8 mouse cellular contexts compared by ENCODE assay signal in the genomic region with DNA sequence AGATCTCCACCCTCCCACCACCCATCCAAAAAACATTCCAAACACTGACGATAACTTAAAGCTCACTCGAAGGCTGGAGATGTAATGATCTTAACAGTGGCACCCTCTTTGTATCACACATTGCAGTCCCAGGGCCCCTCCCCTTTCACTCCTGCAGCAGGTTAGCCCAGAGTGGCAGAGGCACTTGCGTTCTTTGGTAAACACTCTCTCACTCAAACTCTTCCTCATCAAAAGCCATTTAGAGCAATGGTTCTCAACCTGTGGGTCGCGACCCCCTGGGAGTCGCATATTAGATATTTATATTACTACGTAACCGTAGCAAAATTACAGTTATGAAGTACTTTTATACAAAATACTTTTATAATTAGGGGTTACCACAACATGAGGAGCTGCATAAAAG. TPM values are rescaled to one million over a fixed set of nuclear protein-coding genes. Genes with fewer than 3 reads are reported as not detected.
DNase-seq lines count a peak whose midpoint lies in the region; ATAC-seq and TF ChIP-seq lines count a peak whose summit lies in the region.

No protein-coding gene starts in this region.

- intact Hi-C loops in left cerebral cortex, postnatal 4 days (cut with DNase I), result no loop called here

- H3K4me2 ChIP-seq in embryonic facial prominence, embryonic 13.5 days, result peak overlapping the region; percentile 86
- peak overlapping the region; percentile 66 for H3K4me2 ChIP-seq in kidney, postnatal 0 days (ENCODE audit: low read length)
- peak overlapping the region; percentile 77 for H3K4me2 ChIP-seq in midbrain, embryonic 12.5 days (replicated peaks)

- H3K27ac ChIP-seq in cerebellum, adult 2 months (ENCODE audit: insufficient read depth, low read length), result no peak overlapping the region
- no peak overlapping the region for H3K27ac ChIP-seq in embryonic facial prominence, embryonic 13.5 days
- H3K27ac ChIP-seq in kidney, postnatal 0 days, result no peak overlapping the region
- no peak overlapping the region for H3K27ac ChIP-seq in midbrain, embryonic 12.5 days (replicated peaks)

- TF ChIP-seq POLR2A in cerebellum, adult 2 months (IDR thresholded peaks at IDR 0.05; ENCODE audit: borderline replicate concordance, insufficient read depth, low read length), result no peak

- peak overlapping the region; percentile 97 for H3K4me3 ChIP-seq in cerebellum, adult 2 months (replicated peaks; ENCODE audit: insufficient read depth, low read depth, low read length)
- peak overlapping the region; percentile 90 for H3K4me3 ChIP-seq in embryonic facial prominence, embryonic 13.5 days
- H3K4me3 ChIP-seq in kidney, postnatal 0 days (replicated peaks; ENCODE audit: low read depth, low read length), result peak overlapping the region; percentile 79
- H3K4me3 ChIP-seq in midbrain, embryonic 12.5 days, result peak overlapping the region; percentile 87

- ATAC-seq in embryonic facial prominence, embryonic 13.5 days (ENCODE audit: insufficient number of reproducible peaks, insufficient read depth, low FRiP score, low TSS enrichment, low read depth), result no peak
- no peak for ATAC-seq in kidney, postnatal 0 days (replicated peaks; ENCODE audit: low FRiP score, low read depth)
- no peak for ATAC-seq in midbrain, embryonic 12.5 days (ENCODE audit: low FRiP score, low read depth)

- no peak for DNase-seq in cerebellum, adult 2 months
- no peak for DNase-seq in cerebellum, adult 11 months
- DNase-seq in B cell, adult 2 months, result peak; percentile 25 to 29
- DNase-seq in kidney, postnatal 0 days (ENCODE audit: low spot score), result no peak
- DNase-seq in left cerebral cortex, postnatal 4 days, result no peak
- DNase-seq in right cerebral cortex, postnatal 10 days (ENCODE audit: low spot score in 2 of 2), result no peak

- peak overlapping the region; percentile 83 for H3K9ac ChIP-seq in embryonic facial prominence, embryonic 13.5 days
- peak overlapping the region; percentile 69 for H3K9ac ChIP-seq in kidney, postnatal 0 days (ENCODE audit: low read depth, low read length)
- H3K9ac ChIP-seq in midbrain, embryonic 12.5 days (replicated peaks), result peak overlapping the region; percentile 75

- 52% methylated on average over 8 of the region's 8 CpGs for WGBS in cerebellum, adult 2 months
- WGBS in embryonic facial prominence, embryonic 13.5 days, result 47% methylated on average over 8 of the region's 8 CpGs
- 43% methylated on average over 8 of the region's 8 CpGs for WGBS in kidney, postnatal 0 days
- 50% methylated on average over 8 of the region's 8 CpGs for WGBS in midbrain, embryonic 12.5 days

- no peaks in the 10 kb centered on the region for H3K36me3 ChIP-seq in embryonic facial prominence, embryonic 13.5 days
- H3K36me3 ChIP-seq in kidney, postnatal 0 days (ENCODE audit: insufficient read depth, low read length), result no peaks in the 10 kb centered on the region
- H3K36me3 ChIP-seq in midbrain, embryonic 12.5 days, result no peaks in the 10 kb centered on the region

- no peak for TF ChIP-seq CTCF in cerebellum, adult 2 months (IDR thresholded peaks at IDR 0.05; ENCODE audit: borderline replicate concordance, insufficient read depth, low read depth, low read length)
- no peak for TF ChIP-seq CTCF in kidney, postnatal 0 days (IDR thresholded peaks at IDR 0.05; ENCODE audit: low read depth)

- H3K27me3 ChIP-seq in cerebellum, adult 2 months (ENCODE audit: control insufficient read depth, insufficient read depth, low read length), result no peaks in the 10 kb centered on the region
- H3K27me3 ChIP-seq in embryonic facial prominence, embryonic 13.5 days, result no peaks in the 10 kb centered on the region
- no peaks in the 10 kb centered on the region for H3K27me3 ChIP-seq in kidney, postnatal 0 days (ENCODE audit: insufficient read depth, low read length)
- no peaks in the 10 kb centered on the region for H3K27me3 ChIP-seq in midbrain, embryonic 12.5 days

- peaks cover 5% of the 10 kb centered on the region; the same call in 1 of the 2 replicates for H3K4me1 ChIP-seq in cerebellum, adult 2 months (ENCODE audit: control insufficient read depth, insufficient read depth, low read length)
- peaks cover 11% of the 10 kb centered on the region for H3K4me1 ChIP-seq in embryonic facial prominence, embryonic 13.5 days
- H3K4me1 ChIP-seq in kidney, postnatal 0 days (replicated peaks; ENCODE audit: insufficient read depth, low read length), result 0 out of 2 replicates have a peak, but pooled peaks cover 7% of the 10 kb centered on the region
- H3K4me1 ChIP-seq in midbrain, embryonic 12.5 days, result peaks cover 12% of the 10 kb centered on the region

- no peaks in the 10 kb centered on the region for H3K9me3 ChIP-seq in embryonic facial prominence, embryonic 13.5 days
- H3K9me3 ChIP-seq in kidney, postnatal 0 days (replicated peaks; ENCODE audit: low read length), result no peaks in the 10 kb centered on the region
- H3K9me3 ChIP-seq in midbrain, embryonic 12.5 days, result no peaks in the 10 kb centered on the region

RNA-seq across cellular contexts. Expression of a gene that starts 1.1 kb away (rescaled TPM):
- polyA plus RNA-seq in cerebellum, adult 2 months (2012; rRNA removed), result 52.6 and 61.3 TPM in 2 replicates
- polyA plus RNA-seq in embryonic facial prominence, embryonic 13.5 days (2015; fragmentation: Nextera tagmentation; extraction: Ambion mirVana), result 24.8 and 26.3 TPM in 2 replicates
- polyA plus RNA-seq in kidney, postnatal 0 days (2015; fragmentation: Nextera tagmentation; extraction: Ambion mirVana), result 39.5 and 39.9 TPM in 2 replicates
- polyA plus RNA-seq in midbrain, embryonic 12.5 days (2016; fragmentation: Nextera tagmentation; extraction: Ambion mirVana), result 37.7 and 41.2 TPM in 2 replicates
- 10 to 100 TPM; 65.7 to 76.6 TPM for total RNA-seq in left cerebral cortex, postnatal 4 days (2021)

Comparison
In these comparisons a context has a peak if more than half of its experiments do, and no peak if none do; other contexts are left out.
1. DNase-seq: peak in B cell, adult 2 months (2 of 2); none in cerebellum, adult 2 months (0 of 2), cerebellum, adult 11 months (single experiment), kidney, postnatal 0 days (single experiment), left cerebral cortex, postnatal 4 days (single experiment) and right cerebral cortex, postnatal 10 days (0 of 2).
2. Peak in every context shown above with its lines, with median percentiles within 50 percentile points of each other: H3K4me3 ChIP-seq, H3K4me2 ChIP-seq and H3K9ac ChIP-seq.